Mouse (Mus musculus): Measurements from ENCODE around the gene Mcoln2.

The Mcoln2 gene

GRCm38 (mm10) chr3:146232708-146233107 is 83.1 kb downstream of the Mcoln2 start:
- DNase-seq, result no peak

DNA sequence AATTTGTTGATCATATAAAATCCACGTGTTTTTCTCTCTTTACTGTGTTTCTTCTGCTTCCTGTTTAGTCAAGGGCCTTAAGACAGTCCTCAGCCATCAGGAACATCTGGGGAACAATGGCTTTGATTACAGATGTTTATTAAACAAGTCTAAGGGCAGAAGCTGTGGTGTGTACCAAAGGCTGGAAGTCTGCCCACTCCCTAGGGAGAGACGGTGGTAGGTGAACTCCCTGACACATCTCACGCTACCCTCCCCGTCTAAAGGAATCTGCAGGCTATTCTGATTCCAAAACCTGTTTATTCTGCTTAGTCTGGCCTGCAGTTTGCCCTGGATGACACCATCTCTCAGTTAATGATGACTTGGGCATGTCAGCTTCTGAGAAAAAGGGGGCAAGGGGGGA is 84.1 kb downstream of the Mcoln2 start:
- DNase-seq, result peak; percentile 53

GRCm38 (mm10) chr3:146234530-146234929 is 84.9 kb downstream of the Mcoln2 start:
- DNase-seq, result no peak

- no peak for DNase-seq
Measured at GRCm38 (mm10) chr3:146236280-146236679, 86.6 kb downstream of the Mcoln2 start.

GRCm38 (mm10) chr3:146237676-146238075 is 88.0 kb downstream of the Mcoln2 start:
- no peak for DNase-seq

- DNase-seq, result no peak
Measured at GRCm38 (mm10) chr3:146244630-146245029, 95.0 kb downstream of the Mcoln2 start.

All from lung, postnatal 36 days (tissue).